Mouse (Mus musculus): ENCODE data around the gene Angel2. TPM values are rescaled to one million over a fixed set of nuclear protein-coding genes. Genes with fewer than 3 reads are reported as not detected.
"Not testable (repeated sequence)": the region's sequence is repeated elsewhere in the genome, so short reads cannot be mapped to it uniquely, and the experiment has no call there.

Gene Angel2
- total RNA-seq (2021) = 10 to 100 TPM; 23.1 to 25.1 TPM
- long read RNA-seq, experiment 1, transcript Angel2-202 (9 exons, 3,714 nt) = major isoform, 10 of 28 reads
- long read RNA-seq, experiment 1, partial matches to known transcripts = 2 of 28 reads
- long read RNA-seq, experiment 1, other reads (novel, unspliced or antisense) = 16 of 28 reads
- long read RNA-seq, experiment 2, transcript Angel2-202 (9 exons, 3,714 nt) = major isoform, 12 of 40 reads
- long read RNA-seq, experiment 2, partial matches to known transcripts = 2 of 40 reads
- long read RNA-seq, experiment 2, other reads (novel, unspliced or antisense) = 25 of 40 reads

DNA sequence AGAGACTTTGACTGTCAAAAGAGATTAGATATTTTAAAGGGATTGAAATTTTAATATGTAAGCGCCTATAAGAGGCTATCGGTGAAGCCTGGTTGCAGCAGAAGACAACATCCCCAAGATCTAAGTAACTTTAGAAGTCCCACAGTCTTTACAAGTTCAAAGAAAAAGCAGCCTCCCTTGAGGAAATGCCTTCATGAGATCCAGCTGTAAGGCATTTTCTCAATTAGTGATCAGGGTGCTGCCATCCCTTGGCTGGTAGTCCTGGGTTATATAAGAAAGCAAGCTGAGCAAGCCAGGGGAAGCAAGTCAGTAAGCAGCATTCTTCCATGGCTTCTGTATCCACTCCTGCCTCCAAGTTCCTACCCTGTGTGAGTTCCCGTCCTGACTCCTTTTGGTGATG, at the start of gene Angel2:
Gene Angel2 (plus strand): TSS at position 301 of the 400 bp plus-strand sequence.
- DNase-seq; intact Hi-C loops (cut with DNase I): not testable (repeated sequence)

DNA sequence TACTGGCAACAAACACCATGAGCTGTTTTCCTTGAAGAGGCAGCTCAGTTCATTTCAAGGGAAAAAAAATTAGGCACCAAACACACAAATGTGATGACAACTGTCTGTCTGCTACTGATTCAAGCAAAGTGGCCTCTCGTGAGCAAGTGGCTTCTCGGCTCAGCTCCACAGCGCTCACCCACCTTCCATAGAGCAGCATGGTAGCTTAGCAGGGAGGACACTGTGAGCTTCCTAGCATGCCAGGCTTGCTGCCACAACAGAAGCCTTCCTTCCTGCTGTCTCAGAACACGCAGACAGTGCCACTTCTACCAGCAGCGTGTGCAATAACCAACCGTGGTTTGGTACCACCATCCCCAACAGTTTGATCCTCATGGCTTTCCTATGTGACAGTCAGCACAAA, 49.2 kb upstream of the Angel2 start:
- intact Hi-C loops (cut with DNase I) = no loop called here
- peak in 1 of 2 experiments; percentile 5 for DNase-seq

DNA sequence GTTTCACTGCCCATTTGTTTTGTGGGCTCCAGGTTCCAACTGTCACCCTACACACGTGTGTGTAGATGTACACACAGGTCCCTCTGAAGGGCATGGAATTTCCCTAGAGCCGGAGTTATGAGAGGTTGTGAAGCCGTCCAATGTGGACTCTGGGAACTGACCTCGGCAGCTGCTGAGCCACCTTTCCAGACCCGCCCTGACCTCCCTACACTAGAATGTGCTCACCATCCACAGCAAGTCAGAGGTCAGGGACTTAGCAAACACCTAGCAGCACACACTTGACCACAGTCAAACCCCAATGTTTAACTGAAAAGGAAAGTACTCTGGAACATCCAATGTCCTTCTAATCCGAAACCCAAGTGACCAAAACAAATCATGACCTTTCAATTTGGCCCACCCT, 44.3 kb upstream of the Angel2 start:
- intact Hi-C loops (cut with DNase I) = loop anchor here (2.0 kb wide), 1 partner anchor 48 kb away; no protein-coding TSS in a partner anchor
- no peak for DNase-seq

DNA sequence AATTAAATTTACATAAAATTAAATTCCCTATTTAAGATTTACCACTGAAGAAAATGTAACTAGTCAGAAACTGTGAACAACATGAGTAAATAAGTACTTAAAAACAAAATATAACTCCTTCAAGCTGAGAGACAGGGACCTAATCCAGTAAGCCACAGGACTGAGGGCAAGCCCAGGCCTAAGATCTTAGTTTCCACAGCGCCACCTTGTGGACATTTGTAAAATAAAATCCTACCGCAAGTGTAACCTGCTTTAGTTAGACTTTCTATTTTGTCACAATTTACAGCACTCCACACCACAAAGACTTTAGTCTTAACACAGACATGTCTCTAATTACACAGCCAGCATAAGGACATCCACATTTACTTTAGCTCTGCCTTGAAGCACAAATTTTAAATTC, 43.5 kb upstream of the Angel2 start:
- intact Hi-C loops (cut with DNase I) = loop anchor here (2.0 kb wide), 1 partner anchor 49 kb away; no protein-coding TSS in a partner anchor
- no peak for DNase-seq

DNA sequence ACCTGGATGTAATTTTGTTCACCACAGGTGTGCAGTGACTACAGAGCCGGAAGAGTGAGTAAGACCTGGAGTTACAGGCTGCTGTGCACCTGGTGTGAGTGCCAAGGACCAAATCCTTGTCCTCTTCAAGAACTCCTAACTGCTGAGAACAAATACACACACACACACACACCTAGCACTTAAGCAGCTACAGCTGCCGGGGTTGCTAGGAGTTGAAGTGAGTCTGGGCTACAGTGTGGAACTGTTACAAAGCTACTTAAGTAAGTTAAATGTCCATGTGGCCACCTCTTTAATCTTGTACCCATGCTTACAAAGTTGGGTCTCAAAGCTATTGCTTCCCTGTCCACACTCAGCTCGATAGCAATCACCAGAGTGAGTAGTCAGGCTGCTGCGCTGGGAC, 38.9 kb upstream of the Angel2 start:
- intact Hi-C loops (cut with DNase I) = no loop called here
- no peak for DNase-seq

DNA sequence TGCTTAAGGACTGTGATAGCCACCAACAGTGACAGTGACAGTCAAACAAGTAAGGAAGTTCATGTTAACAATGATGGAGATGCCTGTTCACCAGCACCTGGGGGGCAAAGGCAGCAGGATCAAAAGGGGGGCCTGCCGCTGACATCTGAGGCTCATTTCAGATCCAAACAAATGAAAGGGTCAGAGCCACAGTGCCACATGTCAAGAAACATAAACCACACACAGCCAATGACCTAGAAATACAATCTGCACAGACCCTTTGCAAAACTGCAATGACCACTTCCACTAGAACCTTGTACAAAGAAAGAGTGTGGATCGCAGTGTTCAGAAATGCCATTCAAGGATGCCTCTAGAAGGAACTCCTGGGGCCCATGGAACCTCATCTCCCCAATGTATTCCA, 36.9 kb upstream of the Angel2 start:
- no peak for DNase-seq
- intact Hi-C loops (cut with DNase I) = no loop called here

DNA sequence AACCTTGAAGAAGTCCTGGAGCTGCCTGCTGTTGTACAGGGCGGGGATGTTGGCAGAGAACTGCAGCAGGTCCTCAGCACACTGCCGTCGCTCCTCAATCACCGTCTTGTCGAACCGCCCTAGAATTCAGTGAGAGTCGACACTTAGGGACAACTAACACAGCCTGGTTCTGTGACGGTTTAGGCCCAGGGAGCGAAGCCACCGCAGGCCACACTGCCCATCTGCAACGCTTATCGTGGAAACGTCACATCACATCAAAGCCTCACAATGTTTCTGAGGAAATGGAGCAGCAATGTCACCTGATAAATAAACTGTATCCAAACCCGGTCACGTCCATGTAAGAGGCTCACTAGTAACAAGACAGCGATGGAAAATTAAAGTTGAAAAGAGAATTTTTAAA, 36.3 kb upstream of the Angel2 start:
- intact Hi-C loops (cut with DNase I) = no loop called here
- no peak for DNase-seq

DNA sequence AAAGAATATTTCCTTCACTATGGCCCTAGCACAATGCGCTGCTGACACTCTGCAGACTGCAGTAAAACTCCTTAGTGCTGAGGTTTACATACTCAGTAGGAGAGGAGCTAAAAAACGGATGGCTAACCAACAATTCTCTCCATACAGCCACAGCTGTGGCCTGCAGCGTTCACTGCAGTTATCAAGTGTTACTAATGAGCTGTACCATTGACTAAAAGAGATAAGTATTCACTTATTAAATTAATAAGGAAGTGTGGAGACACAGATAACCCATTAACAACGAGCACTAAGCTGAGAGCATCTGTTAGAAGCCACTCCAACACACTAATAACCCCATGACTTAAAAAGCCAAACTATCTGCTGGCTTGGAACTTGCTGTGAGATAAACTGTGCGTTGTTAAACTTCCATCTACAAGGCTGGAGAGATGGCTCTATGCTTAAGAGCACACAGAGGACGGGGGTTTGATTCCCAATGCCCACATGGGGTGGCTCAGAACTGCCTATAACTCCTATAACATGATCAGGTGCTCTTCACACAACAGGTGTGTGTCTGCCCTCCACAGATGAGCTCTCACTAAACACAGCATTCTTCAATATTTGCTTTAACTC, 31.2 kb upstream of the Angel2 start:
- DNase-seq = no peak
- intact Hi-C loops (cut with DNase I) = no loop called here

DNA sequence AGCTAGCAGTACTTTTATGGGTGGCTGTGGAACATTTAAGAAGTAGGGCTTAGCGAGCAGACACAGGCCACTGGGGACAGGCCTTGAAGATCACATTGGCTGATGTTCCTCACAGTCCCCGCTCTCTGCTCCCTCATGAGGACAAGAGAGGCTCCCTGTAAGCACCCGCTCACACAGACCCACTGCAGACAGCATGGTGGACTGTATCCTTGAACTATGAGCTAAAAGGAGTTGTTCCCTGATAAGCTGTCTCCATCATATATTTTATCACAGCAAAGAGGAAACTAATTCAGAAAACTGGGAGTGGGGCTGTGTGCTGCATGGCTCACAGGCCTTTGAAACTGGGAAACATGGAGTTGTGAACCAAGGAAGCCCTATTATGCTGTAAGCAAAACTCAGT, 26.7 kb upstream of the Angel2 start:
- intact Hi-C loops (cut with DNase I) = no loop called here
- DNase-seq = no peak

DNA sequence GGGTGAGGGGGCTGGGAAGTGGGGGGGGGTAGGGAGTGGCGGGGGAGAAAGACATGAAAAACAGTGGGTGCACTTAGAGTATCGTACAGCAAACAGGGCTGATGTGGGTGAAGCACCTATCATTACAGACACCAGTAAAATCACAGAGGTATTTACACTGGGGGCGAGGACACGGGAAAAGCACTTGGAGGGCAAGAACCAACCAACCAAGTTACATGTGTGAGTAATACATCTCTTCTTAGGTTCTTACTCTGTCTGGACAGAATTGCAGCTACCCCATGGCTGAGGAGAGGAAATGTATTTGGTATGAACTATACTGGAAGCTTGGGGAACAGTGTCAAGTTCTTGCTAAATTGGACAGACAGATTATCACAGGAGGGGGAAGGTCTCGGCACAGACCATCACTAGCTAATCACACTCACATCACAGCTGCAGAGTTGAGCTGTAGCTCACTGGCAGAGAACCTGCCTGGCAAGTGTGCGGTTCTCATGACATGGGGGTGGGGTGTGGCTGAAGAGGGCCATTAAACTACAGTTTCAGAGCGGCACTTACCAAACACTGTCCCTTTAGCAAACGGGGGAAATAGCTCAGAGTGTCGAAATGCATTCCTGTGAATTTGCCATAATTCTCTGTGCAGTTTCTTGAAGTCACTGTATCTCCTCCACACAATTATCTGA, 25.9 kb upstream of the Angel2 start:
- DNase-seq = peak in 1 of 2 experiments; percentile 11

DNA sequence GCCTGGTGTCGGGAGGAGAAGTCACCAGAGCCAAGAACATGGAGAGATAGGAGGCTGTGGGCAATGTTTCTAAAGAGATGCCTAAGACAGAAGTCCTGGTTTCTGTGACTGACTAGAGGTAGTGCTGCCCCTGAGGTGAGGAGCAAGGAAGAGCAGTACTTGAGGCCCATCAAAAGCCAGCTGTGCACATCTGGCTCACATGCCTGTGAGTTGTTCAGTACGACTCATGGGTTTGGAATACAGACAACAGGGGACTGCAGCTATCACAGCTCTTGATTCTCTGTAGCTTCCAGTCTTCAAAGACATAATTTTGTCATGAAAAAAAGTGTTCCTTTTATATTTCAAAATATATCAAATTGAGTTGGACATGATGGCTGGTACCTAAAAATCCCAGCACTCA, 23.8 kb upstream of the Angel2 start:
- intact Hi-C loops (cut with DNase I) = no loop called here
- no peak for DNase-seq

More for the DNA sequence above, 25.9 kb upstream of the Angel2 start:
- intact Hi-C loops (cut with DNase I) = no loop called here

DNA sequence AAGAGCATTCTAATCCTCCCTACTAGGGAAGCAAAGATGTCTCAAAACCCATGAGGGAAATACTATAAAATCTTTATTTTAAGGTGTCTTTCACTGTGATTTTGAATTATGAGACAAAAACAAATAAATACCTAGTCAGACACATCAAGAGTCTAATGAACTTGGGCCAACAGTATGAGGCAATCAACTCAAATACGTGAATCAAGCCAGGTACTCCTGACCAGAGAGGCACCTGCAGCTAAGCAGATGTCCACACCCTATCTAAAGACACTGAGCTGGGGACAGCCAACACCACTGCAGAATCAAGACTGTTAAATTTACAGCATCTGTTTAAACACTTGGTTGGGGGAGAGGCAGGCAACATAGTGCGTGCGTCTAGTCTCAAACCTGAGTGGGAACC, 20.8 kb upstream of the Angel2 start:
- intact Hi-C loops (cut with DNase I) = no loop called here

DNA sequence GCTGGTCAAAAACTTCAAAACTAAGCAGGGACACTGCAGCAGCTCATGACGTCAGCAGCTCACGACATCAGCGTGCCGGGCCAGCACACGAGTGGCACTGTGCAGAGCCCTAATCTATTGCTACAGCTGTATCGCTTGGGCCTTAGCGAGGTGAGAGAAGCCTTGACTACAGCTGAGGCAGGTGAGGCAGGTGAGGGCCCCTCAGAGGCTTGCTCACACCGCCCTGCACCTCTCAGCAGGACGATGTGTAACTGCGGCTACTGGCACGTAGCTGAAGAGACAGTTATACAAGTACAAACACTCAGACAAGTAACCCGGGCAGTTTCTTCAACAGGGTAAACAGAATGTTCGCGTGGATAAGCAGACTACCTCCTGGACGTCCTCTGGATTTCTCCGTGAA, 20.2 kb upstream of the Angel2 start:
- no peak for DNase-seq
- intact Hi-C loops (cut with DNase I) = no loop called here

More for the DNA sequence above, 20.8 kb upstream of the Angel2 start:
- no peak for DNase-seq

DNA sequence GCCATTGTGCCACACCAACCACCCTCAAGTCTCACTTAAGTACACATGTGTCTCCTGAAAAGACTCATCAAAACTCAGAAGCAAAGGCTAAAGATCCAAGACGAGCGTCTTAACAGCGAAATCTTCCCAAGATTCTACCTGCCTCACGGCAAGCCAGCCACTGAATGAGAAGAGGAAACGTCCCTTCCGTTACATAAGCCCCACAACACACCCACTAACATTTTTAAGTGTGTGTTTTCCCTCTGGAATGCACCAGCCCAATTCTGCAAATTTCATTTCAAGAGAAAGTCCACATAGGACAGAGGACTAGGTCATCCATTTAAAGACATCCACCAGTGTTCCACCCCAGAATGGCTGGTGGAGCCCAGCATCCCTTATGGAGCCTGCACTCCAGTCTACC, 14.1 kb upstream of the Angel2 start:
- DNase-seq = no peak
- intact Hi-C loops (cut with DNase I) = no loop called here

DNA sequence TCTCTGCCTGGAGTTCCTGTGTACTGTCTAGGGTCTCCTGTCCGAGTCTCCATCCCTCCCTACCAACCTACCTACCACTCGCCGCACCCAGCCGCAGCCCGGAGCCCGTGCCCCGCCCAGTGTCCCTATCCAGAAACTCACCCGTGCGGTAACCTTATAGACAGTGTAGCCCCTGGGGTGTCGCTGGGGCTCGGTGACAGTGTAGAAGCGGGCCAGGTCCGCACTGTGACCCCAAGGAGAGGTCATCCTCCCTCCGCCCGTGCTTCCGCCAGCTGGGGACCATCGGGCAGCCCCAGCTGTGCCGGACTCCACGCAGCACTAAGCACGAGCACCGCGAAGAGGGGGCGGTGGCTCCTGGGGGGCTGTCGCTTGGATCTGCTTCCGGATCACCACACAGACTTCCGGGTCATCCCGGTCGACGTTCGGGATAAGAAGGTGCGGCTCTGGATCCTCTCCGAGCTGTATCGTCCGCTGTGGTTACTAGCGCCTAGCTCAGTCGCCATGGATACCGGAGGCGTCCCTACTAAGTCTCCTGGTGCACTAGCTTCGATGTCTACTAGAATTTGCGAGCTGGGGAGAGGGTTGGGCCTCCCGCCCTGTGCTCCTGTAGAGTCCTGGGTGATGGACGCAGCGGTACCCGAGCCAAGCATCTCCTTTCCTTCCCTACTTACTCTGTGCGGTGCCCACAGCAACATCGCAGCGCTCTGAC, 13.3 kb upstream of the Angel2 start, which contains the start of gene Rps6kc1:
Gene Rps6kc1 (minus strand): TSS at position 356 of the 709 bp plus-strand sequence.
- intact Hi-C loops (cut with DNase I) = no loop called here
- DNase-seq = peak; percentile 75 to 81

DNA sequence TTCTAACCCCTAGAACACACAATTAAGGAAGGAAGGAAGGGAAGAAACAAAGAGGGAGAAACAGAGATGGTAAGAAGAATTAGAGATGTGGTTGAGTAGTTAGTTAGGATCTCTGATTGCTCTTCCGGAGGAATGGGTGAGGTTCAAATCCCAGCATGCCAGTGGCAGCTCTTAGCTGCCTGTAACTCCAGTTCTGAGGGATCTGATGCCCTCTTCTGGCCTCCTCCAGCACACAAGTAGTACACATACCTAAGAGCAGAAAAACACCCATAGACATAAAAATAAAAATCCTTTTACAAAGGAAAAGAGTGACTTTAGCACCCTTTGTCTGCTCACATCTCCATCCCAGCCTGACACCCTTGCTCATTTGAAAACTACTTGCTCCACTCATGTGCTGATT, 12.3 kb upstream of the Angel2 start:
- DNase-seq = no peak
- intact Hi-C loops (cut with DNase I) = no loop called here

DNA sequence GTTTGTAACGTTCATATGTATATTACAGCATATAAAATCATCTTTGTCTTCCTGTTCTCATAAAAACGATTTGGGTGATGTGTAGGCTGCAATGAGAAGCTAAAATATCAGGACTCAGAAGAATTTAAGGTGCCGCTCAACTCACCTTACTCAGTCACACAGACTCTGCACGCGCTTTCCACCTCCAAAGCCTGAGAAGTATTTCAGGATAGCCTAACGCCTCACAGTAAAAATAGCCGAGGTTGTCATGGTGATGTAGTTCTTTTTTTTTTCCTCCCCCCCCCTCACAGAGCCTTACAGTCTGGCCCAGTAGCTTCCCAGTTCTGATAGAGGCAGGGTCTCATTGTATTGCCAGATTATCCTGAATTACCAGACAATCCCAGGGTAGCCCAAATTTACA, 6.0 kb upstream of the Angel2 start:
- DNase-seq = no peak
- intact Hi-C loops (cut with DNase I) = no loop called here

DNA sequence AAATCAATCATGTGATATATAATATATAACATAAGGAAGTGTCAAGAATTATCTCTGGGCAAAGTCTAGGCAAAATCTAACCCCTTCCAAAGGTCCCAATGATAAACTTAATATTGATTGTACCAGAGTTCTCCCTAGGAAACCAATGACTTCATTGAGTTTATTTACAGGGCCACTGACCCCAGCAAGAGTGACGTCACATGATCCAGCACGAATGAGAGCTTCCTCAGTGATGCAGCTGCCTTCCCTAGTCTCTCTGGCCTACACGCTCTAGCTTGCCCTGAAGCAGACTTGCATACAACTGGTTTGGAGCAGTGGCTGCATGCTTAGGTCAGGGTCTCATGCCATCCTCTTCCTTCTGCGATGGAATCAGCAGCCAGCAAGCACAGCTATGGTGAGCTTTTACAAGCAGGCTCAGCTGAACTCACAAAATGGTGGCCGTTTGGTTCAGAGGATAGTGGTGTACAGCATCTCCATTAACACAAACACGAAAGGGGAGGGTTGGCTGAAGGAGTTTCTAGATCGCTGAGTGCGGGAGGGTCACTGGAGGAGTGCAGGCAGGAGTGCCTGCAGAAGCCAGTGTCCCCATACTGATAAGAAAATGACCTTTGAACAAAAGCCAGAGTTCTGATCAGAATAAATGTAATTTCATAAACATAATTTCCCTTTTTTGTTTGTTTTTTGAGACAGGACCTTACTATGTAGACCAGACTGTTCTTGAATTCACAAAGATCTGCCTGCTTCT, 5.0 kb upstream of the Angel2 start:
- no peak for DNase-seq
- intact Hi-C loops (cut with DNase I) = no loop called here

DNA sequence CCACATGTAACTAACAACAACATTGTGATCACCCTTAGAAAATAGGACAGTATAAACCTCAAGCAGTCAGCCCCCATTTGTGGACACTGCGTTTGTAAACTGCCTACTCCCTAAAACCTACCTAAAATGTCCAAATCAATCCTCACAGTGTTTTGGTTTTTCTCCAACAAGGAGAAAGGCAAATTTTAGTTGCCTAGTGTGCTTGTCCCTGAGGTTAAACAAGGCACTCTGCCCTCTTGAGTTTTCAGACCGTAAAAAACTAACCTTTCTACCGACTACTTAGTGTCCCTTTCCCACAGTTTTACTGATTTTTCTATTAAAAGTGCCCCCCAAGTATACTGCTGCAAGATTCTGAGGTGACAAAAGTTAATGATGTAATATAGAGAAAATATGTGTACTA, 2.4 kb downstream of the Angel2 start:
- DNase-seq = no peak
- intact Hi-C loops (cut with DNase I) = no loop called here

DNA sequence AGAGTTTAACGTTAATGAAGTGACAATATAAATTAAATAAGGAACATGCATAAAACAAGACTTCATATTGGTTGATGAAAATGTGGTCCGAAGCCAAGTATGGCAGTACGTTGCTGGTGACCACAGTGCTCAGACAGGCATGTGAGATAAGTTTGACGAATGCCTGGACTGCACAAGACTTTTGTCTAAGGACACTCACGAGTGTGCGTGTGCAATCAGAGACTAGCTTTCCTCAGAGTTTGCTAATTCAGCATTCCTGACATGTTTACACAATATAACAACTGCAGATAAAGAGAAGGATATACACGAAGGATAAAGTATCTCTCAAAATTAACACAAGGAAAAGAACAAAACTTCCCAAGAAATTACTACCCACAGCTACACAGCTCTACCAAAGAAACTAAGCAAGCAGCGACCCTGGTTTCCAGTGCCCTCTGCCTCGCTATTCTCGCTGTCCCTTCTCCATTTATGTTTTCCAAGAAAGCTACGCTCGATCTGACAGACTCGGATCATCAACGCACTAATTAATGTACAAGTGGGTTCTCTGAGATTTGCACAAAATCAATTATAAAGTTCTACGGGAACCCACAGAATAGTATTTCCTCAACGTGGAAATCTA, 2.9 kb downstream of the Angel2 start:
- no peak for DNase-seq
- intact Hi-C loops (cut with DNase I) = no loop called here

All from gastrocnemius, postnatal 36 days (tissue).